Mouse (Mus musculus): ENCODE data around the gene Ripply2. TPM values are rescaled to one million over a fixed set of nuclear protein-coding genes. Genes with fewer than 3 reads are reported as not detected.
"Not testable (repeated sequence)": the region's sequence is repeated elsewhere in the genome, so short reads cannot be mapped to it uniquely, and the experiment has no call there.

Ripply2 gene
- 1 to 10 TPM; 1.4 to 2.2 TPM for total RNA-seq (2021)
- long read RNA-seq, experiment 1 = 0 reads
- long read RNA-seq, experiment 2 = 0 reads

- DNase-seq (ENCODE audit: low spot score in 2 of 2) = no peak
These were observed at the start of gene Ripply2 for GRCm38 (mm10) chr9:87015288-87015937. TSS of gene Ripply2 (plus strand) at chr9:87015537.

DNA sequence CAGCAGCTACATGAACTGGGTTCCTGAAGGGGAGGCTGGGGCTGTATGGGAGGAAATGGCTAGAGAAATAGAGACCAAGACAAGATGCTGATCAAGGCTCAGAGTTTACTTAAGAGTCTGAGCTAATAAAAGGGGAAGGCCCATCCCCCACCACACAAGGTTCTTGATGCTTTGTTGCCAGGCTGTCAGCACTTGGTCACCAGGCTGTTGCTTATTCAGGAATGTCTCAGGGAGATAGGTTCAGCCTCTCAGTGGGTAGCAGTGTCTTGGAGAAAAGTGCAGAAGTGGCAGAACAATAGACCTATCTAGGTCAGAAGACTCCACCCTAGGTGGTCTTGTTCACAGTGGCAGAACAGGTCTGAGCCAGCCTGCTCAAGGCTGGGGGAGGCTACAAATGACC is 42.9 kb upstream of the Ripply2 start:
- not testable (repeated sequence) for DNase-seq (ENCODE audit: low spot score in 2 of 2)

- no peak for DNase-seq (ENCODE audit: low spot score in 2 of 2)
These were observed 41.8 kb upstream of the Ripply2 start for GRCm38 (mm10) chr9:86973562-86973961.

DNA sequence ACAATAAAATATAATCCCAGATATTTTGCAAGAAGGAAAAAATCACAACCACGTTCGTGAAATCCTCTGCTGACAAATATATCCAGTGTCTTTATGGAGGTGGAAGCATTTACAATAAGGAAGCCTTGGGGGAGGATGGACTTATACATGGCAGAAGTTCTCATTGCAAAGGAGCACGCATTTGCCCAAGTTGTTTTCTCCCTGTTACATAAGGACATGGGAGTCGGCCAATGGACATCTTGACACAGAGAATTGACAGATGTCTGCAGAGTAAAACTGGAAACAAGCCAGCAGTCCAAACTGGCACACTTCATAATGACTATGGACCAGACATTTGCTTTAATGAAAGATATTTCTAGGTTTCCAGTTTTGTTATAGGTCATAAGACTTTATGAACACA is 38.4 kb upstream of the Ripply2 start:
- DNase-seq (ENCODE audit: low spot score in 2 of 2) = no peak

GRCm38 (mm10) chr9:86978257-86978907 is 37.0 kb upstream of the Ripply2 start:
- no peak for DNase-seq (ENCODE audit: low spot score in 2 of 2)

DNA sequence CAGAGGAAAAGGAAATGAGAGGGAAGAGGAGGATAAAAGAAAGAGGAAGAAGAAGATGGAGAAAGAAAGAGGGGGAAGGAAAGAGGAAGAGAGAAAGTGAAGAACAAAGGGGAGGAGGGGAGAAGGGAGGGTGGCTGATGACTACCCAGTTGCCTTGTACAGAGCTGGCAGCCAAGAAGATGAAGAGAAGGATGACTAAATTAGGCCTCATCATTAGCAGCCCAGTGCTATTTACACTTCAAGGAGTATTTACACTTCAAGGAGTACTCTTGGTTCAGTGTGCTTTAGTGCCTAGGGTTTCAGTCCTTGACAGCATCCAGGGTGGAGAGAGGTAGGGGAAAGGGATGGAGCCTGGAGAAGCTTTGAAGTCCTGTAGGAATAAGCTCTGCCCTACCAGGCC is 35.3 kb upstream of the Ripply2 start:
- no peak for DNase-seq (ENCODE audit: low spot score in 2 of 2)

- DNase-seq (ENCODE audit: low spot score in 2 of 2) = no peak
These were observed 34.4 kb upstream of the Ripply2 start for GRCm38 (mm10) chr9:86980942-86981341.

- no peak for DNase-seq (ENCODE audit: low spot score in 2 of 2)
These were observed 33.8 kb upstream of the Ripply2 start for GRCm38 (mm10) chr9:86981551-86981950.

DNA sequence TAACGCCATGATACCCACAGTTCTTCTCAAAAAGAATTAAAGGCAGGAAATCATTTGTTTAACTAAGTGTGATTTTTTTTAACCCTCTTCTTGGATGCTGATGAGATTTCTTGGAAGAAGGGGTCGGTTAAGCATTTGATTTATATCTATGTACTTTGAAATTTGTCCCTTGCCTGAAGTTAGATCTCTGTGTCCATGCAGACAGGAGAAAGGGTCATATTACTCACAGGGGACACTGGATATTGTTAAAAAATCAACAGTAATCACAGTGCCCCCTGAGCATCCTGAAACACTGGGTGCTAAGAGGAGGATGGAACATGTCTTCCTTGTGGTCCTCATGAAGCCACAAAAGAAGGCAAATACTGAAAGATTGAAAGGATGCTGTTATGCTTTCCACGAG is 30.8 kb upstream of the Ripply2 start:
- DNase-seq (ENCODE audit: low spot score in 2 of 2) = no peak

GRCm38 (mm10) chr9:86985105-86985504 is 30.2 kb upstream of the Ripply2 start:
- no peak for DNase-seq (ENCODE audit: low spot score in 2 of 2)

- DNase-seq (ENCODE audit: low spot score in 2 of 2) = no peak
These were observed 28.5 kb upstream of the Ripply2 start for GRCm38 (mm10) chr9:86986703-86987296.

DNA sequence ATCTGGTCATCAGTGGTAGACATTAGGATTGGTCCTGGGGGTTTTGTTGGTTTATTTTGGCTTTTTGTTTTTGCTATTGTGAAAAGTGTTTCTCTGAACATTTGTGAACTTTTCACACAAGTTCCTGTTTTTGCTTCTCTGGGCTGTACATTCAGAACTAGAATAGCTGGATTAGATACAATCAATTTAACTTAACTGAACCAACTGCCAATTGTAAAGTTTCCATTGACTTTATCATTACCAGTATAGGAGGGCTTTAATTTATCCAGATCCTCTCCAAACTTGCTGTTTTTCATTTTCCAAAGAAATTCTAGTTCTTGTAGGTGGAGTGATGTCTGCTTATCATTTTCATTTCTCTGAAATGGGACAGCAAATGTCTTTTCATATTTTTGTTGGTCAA is 25.5 kb upstream of the Ripply2 start:
- DNase-seq (ENCODE audit: low spot score in 2 of 2) = no peak

DNA sequence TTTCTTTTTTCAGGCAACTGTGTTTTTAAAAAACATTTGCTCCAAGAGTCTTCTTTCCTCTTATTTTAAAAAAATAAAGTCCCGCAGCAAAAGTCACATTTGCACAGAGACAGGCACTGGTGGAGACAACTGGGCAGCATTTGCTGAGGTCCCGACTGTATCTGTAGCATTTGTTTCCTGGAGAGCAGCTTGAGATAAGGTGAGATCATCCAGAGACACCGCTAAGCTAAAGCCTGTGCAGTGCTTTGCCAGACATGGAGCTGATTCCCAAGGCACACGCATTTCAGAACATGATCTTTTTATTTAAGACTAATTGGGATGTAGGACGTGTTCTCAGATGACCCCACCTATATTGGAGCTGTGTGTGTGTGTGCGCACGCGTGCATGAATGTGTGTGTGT is 23.6 kb upstream of the Ripply2 start:
- no peak for DNase-seq (ENCODE audit: low spot score in 2 of 2)

GRCm38 (mm10) chr9:86997046-86997691 is 18.2 kb upstream of the Ripply2 start:
- DNase-seq (ENCODE audit: low spot score in 2 of 2) = no peak

DNA sequence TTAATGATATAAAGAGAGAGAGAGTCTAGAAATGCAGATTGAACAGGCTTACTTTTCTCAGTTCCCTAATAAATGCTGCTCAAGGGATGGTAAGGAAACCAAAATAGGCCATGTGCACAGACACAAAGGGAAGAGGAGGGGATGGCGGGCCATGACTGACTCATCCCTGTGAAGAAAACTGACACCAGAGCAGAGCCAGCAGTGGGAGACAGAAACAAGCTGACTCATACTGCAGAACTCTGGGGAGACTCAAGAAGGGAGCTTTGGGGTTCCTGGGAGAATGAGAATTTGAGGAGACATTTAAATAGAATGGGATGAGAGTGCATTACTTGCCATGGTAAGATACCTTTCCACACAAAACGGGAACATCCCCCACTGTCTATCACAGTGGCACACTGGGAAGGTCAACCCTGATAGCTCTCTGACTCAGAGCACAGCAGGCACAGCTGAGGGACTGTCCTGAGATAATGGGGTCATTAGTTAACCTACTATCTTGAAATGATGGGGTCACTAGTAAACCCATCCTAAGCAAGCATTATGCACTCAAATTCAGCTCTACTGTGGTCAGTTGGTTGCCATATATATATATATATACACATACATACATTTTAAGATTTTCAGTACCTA is 15.3 kb upstream of the Ripply2 start:
- DNase-seq (ENCODE audit: low spot score in 2 of 2) = no peak

DNA sequence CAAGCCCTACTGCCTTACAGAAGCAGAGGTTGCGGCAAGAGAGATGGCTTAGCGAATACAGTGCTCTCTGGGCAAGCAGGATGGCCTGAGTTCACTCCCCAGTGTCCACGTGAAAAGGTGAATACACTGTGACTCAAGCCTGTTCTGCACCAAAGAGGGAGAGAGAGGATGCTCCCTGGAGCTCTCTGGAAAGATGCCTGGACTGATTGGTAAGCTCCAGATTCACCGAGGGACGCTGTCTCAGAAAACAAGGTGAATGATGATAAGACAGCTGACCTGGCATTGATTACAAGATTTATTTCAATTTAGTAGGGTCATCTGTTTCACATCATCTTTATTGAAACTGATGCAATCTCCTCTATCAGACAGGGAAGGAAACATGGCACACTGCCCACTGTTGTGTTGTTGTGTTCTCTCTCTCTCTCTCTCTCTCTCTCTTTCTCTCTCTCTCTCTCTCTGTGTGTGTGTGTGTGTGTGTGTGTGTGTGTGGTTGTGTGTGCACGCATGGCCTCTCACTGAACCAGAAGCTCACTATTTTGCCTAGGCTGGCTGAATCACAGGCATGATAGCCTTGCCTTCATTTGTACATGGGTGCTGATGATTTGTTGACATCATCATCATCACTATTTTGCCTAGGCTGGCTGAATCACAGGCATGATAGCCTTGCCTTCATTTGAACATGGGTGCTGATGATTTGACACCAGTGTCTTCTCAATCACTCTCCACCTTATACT is 10.5 kb upstream of the Ripply2 start:
- DNase-seq (ENCODE audit: low spot score in 2 of 2) = no peak

DNA sequence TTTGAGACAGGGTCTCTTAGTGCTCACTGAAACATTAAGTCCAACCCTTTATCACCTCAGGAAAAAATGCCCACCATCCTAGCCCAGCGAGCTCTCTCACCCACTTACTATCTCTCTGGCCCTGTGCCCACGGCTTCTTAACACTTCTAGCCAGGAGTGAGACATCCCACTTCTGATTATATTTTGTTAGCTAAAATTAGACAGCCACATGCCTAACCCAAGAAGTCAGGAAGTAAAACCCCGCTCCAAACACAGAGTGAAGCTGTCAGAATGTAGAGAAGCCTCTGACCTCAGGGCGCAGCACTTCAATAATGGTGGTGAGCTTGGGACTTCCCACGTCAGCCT is 9.9 kb upstream of the Ripply2 start:
- DNase-seq (ENCODE audit: low spot score in 2 of 2) = no peak

DNA sequence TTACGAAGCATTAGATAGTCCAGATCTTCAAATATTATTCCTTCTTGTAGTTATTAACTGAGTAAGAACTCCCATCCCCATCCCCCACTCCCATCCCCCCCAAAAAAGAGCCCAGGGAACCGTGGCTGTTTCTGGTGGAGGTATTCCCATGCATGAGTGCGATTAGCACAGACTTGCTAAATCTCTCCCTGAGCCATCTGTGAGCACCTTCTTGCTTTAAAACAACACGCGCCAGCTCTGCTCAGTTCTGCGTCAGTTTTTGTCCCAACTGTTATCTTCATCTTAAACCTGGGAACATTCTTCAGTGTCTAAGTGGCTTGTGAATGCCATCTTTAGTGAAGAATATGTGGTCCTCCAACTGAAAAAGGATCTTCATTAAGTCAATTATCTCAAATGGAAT is 6.8 kb upstream of the Ripply2 start:
- no peak for DNase-seq (ENCODE audit: low spot score in 2 of 2)

DNA sequence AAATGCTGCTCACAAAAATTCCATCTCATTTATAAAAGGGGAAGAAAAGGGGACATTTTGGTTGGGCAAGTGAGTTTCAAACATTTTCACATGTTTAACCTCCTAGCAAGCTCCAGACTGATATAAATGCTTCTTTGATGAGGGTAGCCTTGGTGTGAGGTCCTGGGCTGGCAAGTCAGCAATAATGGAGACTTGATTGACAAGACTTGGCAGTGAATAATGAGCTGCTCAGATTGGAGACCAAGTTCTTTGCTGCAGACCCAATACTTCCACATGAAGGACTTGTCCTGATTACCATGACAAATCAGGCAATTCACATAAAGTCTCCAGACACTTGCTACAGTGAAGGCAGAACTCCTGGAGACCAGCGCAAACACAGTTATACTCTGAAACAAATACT is 6.4 kb upstream of the Ripply2 start:
- DNase-seq (ENCODE audit: low spot score in 2 of 2) = no peak

GRCm38 (mm10) chr9:87015938-87016294 is 579 bp downstream of the Ripply2 start:
- no peak for DNase-seq (ENCODE audit: low spot score in 2 of 2)
